Mouse (Mus musculus) spleen, postnatal 14 days (tissue): Measurements from ENCODE around the gene Ptprk.

Experiments used
- DNase-seq, 2 experiments: peaks; one replicate each; pipeline ENCODE4 v3.0.0; 2021 to 2022; ENCODE audit warnings: low spot score in 2 of 2

Gene Ptprk

GRCm38 (mm10) chr10:28278757-28279156, 204.1 kb downstream of the Ptprk start:
- DNase-seq = no peak

- DNase-seq = no peak
These were observed 222.9 kb downstream of the Ptprk start for GRCm38 (mm10) chr10:28297531-28297930.

GRCm38 (mm10) chr10:28299207-28299606, 224.6 kb downstream of the Ptprk start:
- no peak for DNase-seq

GRCm38 (mm10) chr10:28303856-28304255, 229.2 kb downstream of the Ptprk start:
- no peak for DNase-seq

GRCm38 (mm10) chr10:28304292-28304875, 229.8 kb downstream of the Ptprk start:
- no peak for DNase-seq

- DNase-seq = no peak
These were observed 231.9 kb downstream of the Ptprk start for GRCm38 (mm10) chr10:28306451-28307086.

GRCm38 (mm10) chr10:28311369-28311768, 236.7 kb downstream of the Ptprk start:
- no peak for DNase-seq

GRCm38 (mm10) chr10:28322995-28323394, 248.4 kb downstream of the Ptprk start:
- no peak for DNase-seq

- no peak for DNase-seq
These were observed 260.6 kb downstream of the Ptprk start for GRCm38 (mm10) chr10:28335232-28335631.

- DNase-seq = no peak
These were observed 263.9 kb downstream of the Ptprk start for GRCm38 (mm10) chr10:28338536-28338935.

- DNase-seq = no peak
These were observed 270.6 kb downstream of the Ptprk start for GRCm38 (mm10) chr10:28345196-28345681.

GRCm38 (mm10) chr10:28365291-28365690, 290.7 kb downstream of the Ptprk start:
- no peak for DNase-seq

GRCm38 (mm10) chr10:28366065-28366677, 291.6 kb downstream of the Ptprk start:
- DNase-seq = no peak

GRCm38 (mm10) chr10:28369808-28370207, 295.2 kb downstream of the Ptprk start:
- no peak for DNase-seq

- no peak for DNase-seq
These were observed 300.3 kb downstream of the Ptprk start for GRCm38 (mm10) chr10:28374874-28375273.

- no peak for DNase-seq
These were observed 305.3 kb downstream of the Ptprk start for GRCm38 (mm10) chr10:28379752-28380488.

- no peak for DNase-seq
These were observed 313.1 kb downstream of the Ptprk start for GRCm38 (mm10) chr10:28387563-28388222.

- DNase-seq = no peak
These were observed 316.5 kb downstream of the Ptprk start for GRCm38 (mm10) chr10:28391168-28391567.

GRCm38 (mm10) chr10:28395610-28396519, 321.2 kb downstream of the Ptprk start:
- no peak for DNase-seq

GRCm38 (mm10) chr10:28396520-28396915, 321.9 kb downstream of the Ptprk start:
- no peak for DNase-seq

- no peak for DNase-seq
These were observed 327.2 kb downstream of the Ptprk start for GRCm38 (mm10) chr10:28401796-28402195.
